Mouse (Mus musculus): ENCODE data around the gene Olfm1.

GRCm38 (mm10) chr2:28180053-28180452, 12.7 kb upstream of the Olfm1 start:
- no peak for TF ChIP-seq CTCF (IDR thresholded peaks at IDR 0.05; ENCODE audit: borderline replicate concordance, insufficient read depth, low read length)
- no peak for TF ChIP-seq POLR2A (IDR thresholded peaks at IDR 0.05; ENCODE audit: low read depth, low read length)

Measured in embryonic fibroblast, embryonic 13.5 days (primary cell).